Mouse (Mus musculus) heart, adult 2 months (tissue): ENCODE results near the gene Hs6st1.

Experiments used
- CTCF ChIP-seq: fragments of 200-600 bp; IDR thresholded peaks from 2 replicates; pipeline ENCODE4 v1.8.1; 2022; ENCODE audit warnings: antibody characterized with exemption, mild to moderate bottlenecking, moderate library complexity
- EP300 ChIP-seq: fragments of 200-500 bp; IDR thresholded peaks from 2 replicates; pipeline ENCODE4 v1.6.1; 2011; ENCODE audit warnings: low read depth, low read length, control low read depth; ENCODE audit not compliant: insufficient read depth
- POLR2A ChIP-seq: fragments of 200-500 bp; IDR thresholded peaks from 2 replicates; pipeline ENCODE4 v1.6.1; 2011; ENCODE audit warnings: mild to moderate bottlenecking, low read depth, low read length, control low read depth; ENCODE audit not compliant: insufficient read depth

DNA sequence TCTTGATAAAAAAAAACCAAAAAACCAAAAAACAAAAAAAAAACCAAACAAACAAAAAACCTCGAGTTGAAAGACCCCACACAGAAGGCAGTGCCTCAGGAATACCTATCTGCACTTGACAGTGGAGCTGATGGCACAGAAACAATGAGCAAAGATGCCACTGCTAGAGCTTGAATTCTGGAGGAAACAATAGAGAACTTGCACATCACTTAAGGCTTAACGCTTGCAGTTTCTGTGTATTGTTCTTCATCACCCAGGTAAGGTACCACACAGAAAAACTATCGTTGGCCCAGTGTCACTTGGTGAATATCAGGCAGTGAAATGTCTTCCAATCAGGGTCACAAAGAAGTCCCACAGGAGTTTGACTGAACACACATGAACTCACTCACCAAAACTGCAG, 26.1 kb upstream of the Hs6st1 start:
- TF ChIP-seq CTCF (no peak), EP300 (no peak), POLR2A (no peak)
